ENCODE assay signal across 7 mouse cellular contexts in the genomic region with DNA sequence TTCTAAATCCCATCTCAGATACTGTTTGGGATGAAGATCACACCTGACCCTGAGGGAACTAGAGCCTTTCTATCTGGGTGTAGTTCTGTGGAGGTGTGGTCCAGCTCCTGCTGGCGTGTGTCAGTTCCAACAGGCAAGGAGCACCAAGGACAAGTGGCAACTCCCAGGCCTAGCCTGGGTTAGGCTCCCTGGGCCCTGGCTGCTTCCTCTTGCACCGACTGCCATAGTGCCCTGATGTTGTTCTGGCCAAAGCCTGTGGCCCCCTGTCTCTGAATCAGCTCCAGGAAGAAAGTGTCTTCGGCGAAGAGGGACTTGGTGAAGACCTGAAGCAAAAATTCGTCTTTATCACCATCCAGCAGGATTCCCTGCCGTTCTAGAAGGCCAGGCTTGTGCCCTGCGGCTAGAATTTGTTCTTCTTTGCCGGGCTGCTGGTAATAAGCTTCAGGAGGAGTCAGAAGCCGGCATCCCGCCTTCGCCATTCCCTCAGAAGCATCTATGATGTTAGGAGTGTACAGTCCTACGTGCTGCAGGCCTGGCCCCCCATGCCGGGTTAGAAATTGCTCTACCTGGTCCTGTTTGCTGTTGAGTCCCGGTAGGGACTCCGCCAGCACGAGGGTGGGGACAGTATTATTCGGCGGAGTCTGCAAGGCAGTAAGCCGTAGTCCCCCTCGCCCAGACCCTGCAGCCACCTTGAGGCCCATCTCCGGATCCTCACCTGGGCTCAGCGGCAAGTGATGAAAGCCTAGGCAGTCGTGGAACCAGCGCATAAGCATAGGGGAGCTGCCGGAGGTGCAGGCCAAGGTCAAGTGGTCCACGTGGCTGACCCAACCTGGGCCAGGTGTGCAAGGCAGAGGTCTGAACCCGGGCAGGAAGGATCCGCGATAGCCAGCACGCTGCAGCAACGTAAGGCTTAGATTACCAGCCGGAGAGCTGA. TPM values are rescaled to one million over a fixed set of nuclear protein-coding genes. Genes with fewer than 3 reads are reported as not detected.
DNase-seq lines count a peak whose midpoint lies in the region; TF ChIP-seq lines count a peak whose summit lies in the region.

No protein-coding gene starts in this region.

- H3K9ac ChIP-seq in liver, adult 2 months (ENCODE audit: low read depth, low read length), result peak overlapping the region; percentile 28; the same call in 1 of the 2 replicates

- no peaks in the 10 kb centered on the region for H3K27me3 ChIP-seq in liver, adult 2 months (ENCODE audit: control insufficient read depth, insufficient read depth, low read length)
- H3K27me3 ChIP-seq in limb, embryonic 10.5 days (ENCODE audit: low read depth, poor library complexity, severe bottlenecking), result peaks cover 27% of the 10 kb centered on the region
- H3K27me3 ChIP-seq in small intestine, adult 2 months (ENCODE audit: control insufficient read depth, insufficient read depth, low read length), result no peaks in the 10 kb centered on the region
- peaks cover 2% of the 10 kb centered on the region; the same call in 1 of the 2 replicates for H3K27me3 ChIP-seq in thymus, adult 2 months (ENCODE audit: control insufficient read depth, insufficient read depth, low read length)

- no peaks in the 10 kb centered on the region for H3K9me3 ChIP-seq in limb, embryonic 10.5 days (replicated peaks)

- no peak for TF ChIP-seq POLR2A in liver, adult 2 months (IDR thresholded peaks at IDR 0.05; ENCODE audit: extremely low read depth, insufficient read depth, low read length)
- no peak for TF ChIP-seq POLR2A in embryonic fibroblast, embryonic 13.5 days (IDR thresholded peaks at IDR 0.05; ENCODE audit: low read depth, low read length)
- TF ChIP-seq POLR2A in small intestine, adult 2 months (IDR thresholded peaks at IDR 0.05; ENCODE audit: low read depth, low read length), result no peak
- TF ChIP-seq POLR2A in thymus, adult 2 months (IDR thresholded peaks at IDR 0.05; ENCODE audit: control insufficient read depth, extremely low read depth, insufficient read depth, low read length, poor library complexity), result no peak

- no peak for DNase-seq in liver, adult 2 months (ENCODE audit: extremely low read depth, low read depth, low spot score)
- no peak for DNase-seq in liver
- DNase-seq in limb, embryonic 10.5 days (ENCODE audit: low spot score), result peak; percentile 36
- DNase-seq in thymus, adult 2 months, result no peak
- no peak for DNase-seq in natural killer cell, adult 2 months (ENCODE audit: low spot score in 2 of 2)

- H3K4me1 ChIP-seq in liver, adult 2 months (ENCODE audit: control insufficient read depth, insufficient read depth, low read length), result peaks cover 4% of the 10 kb centered on the region
- H3K4me1 ChIP-seq in embryonic fibroblast, embryonic 13.5 days (ENCODE audit: control insufficient read depth, insufficient read depth, low read length), result no peaks in the 10 kb centered on the region; the same call in 1 of the 2 replicates
- H3K4me1 ChIP-seq in limb, embryonic 10.5 days, result peaks cover 29% of the 10 kb centered on the region
- peaks cover 24% of the 10 kb centered on the region for H3K4me1 ChIP-seq in small intestine, adult 2 months (ENCODE audit: control insufficient read depth, insufficient read depth, insufficient read length, low read length)
- peaks cover 20% of the 10 kb centered on the region for H3K4me1 ChIP-seq in thymus, adult 2 months (replicated peaks; ENCODE audit: control insufficient read depth, insufficient read depth, low read length)

- no peaks in the 10 kb centered on the region for H3K36me3 ChIP-seq in liver, adult 2 months (ENCODE audit: control insufficient read depth, insufficient read depth, low read length)
- H3K36me3 ChIP-seq in limb, embryonic 10.5 days, result peaks cover 35% of the 10 kb centered on the region
- no peaks in the 10 kb centered on the region for H3K36me3 ChIP-seq in small intestine, adult 2 months (ENCODE audit: control insufficient read depth, insufficient read depth, low read length)
- H3K36me3 ChIP-seq in thymus, adult 2 months (ENCODE audit: control insufficient read depth, insufficient read depth, low read length), result peaks cover 3% of the 10 kb centered on the region; the same call in 1 of the 2 replicates

- WGBS in liver, adult 2 months, result 50% methylated on average over 32 of the region's 32 CpGs
- 21% methylated on average over 32 of the region's 32 CpGs for WGBS in limb, embryonic 10.5 days
- WGBS in small intestine, adult 2 months, result 45% methylated on average over 32 of the region's 32 CpGs
- WGBS in thymus, adult 2 months, result 59% methylated on average over 32 of the region's 32 CpGs

- TF ChIP-seq CTCF in liver, adult 2 months (IDR thresholded peaks at IDR 0.05; ENCODE audit: low read depth, low read length), result no peak
- TF ChIP-seq CTCF in embryonic fibroblast, embryonic 13.5 days (IDR thresholded peaks at IDR 0.05; ENCODE audit: borderline replicate concordance, insufficient read depth, low read length), result no peak
- TF ChIP-seq CTCF in small intestine, adult 2 months (IDR thresholded peaks at IDR 0.05; ENCODE audit: extremely low read depth, insufficient read length, insufficient replicate concordance, low read depth, low read length), result no peak
- TF ChIP-seq CTCF in thymus, adult 2 months (IDR thresholded peaks at IDR 0.05; ENCODE audit: borderline replicate concordance, control insufficient read depth, extremely low read depth, insufficient read depth, low read length, poor library complexity), result no peak

- no peak overlapping the region for H3K27ac ChIP-seq in liver, adult 2 months (replicated peaks; ENCODE audit: insufficient read depth, low read depth, low read length)
- H3K27ac ChIP-seq in embryonic fibroblast, embryonic 13.5 days (ENCODE audit: insufficient read depth, low read length), result no peak overlapping the region
- peak overlapping the region; percentile 78; the same call in 1 of the 2 replicates for H3K27ac ChIP-seq in limb, embryonic 10.5 days
- H3K27ac ChIP-seq in small intestine, adult 2 months (ENCODE audit: insufficient read depth, low read depth, low read length), result no peak overlapping the region
- H3K27ac ChIP-seq in thymus, adult 2 months (ENCODE audit: control insufficient read depth, insufficient read depth, low read length), result no peak overlapping the region

- peak overlapping the region; percentile 54; the same call in 1 of the 2 replicates for H3K4me3 ChIP-seq in liver, adult 2 months (ENCODE audit: insufficient read depth, low read depth, low read length)
- H3K4me3 ChIP-seq in embryonic fibroblast, embryonic 13.5 days (ENCODE audit: insufficient read depth, low read length), result peak overlapping the region; percentile 55
- H3K4me3 ChIP-seq in limb, embryonic 10.5 days, result peak overlapping the region; percentile 59
- H3K4me3 ChIP-seq in small intestine, adult 2 months (ENCODE audit: low read depth, low read length), result peak overlapping the region; percentile 70
- no peak overlapping the region for H3K4me3 ChIP-seq in thymus, adult 2 months (ENCODE audit: control insufficient read depth, insufficient read depth, low read length)

- no peaks in the 10 kb centered on the region for H3K79me2 ChIP-seq in liver, adult 2 months (ENCODE audit: control insufficient read depth, insufficient read depth, low read length)

RNA-seq across cellular contexts. Expression of gene Hpdl, which starts 1.3 kb away (rescaled TPM):
- total RNA-seq in liver, adult 2 months (2014; rRNA removed), result 0.18 TPM in 1 of 2 replicates, not detected in the other
- polyA plus RNA-seq in liver, adult 2 months (2012; rRNA removed), result 0.11 and 0.15 TPM in 2 replicates
- polyA plus RNA-seq in embryonic fibroblast, embryonic 13.5 days (2011; ENCODE audit: insufficient read length, low read depth, missing spikeins), result 0.39 TPM in 1 of 2 replicates, not detected in the other
- polyA plus RNA-seq in limb, embryonic 10.5 days (2016; fragmentation: Nextera tagmentation; extraction: Ambion mirVana), result 2.2 TPM in 2 replicates
- polyA plus RNA-seq in small intestine, adult 2 months (2012; rRNA removed), result 4.3 and 7.3 TPM in 2 replicates
- polyA plus RNA-seq in thymus, adult 2 months (2012; rRNA removed), result 0.58 and 0.73 TPM in 2 replicates

RNA-seq across cellular contexts. Expression of gene Mutyh, which starts 12.7 kb away (rescaled TPM):
- total RNA-seq in liver, adult 2 months (2014; rRNA removed), result 0.28 and 1.5 TPM in 2 replicates
- 0.29 and 1.2 TPM in 2 replicates for polyA plus RNA-seq in liver, adult 2 months (2012; rRNA removed)
- 4.7 and 9.2 TPM in 2 replicates for polyA plus RNA-seq in embryonic fibroblast, embryonic 13.5 days (2011; ENCODE audit: insufficient read length, low read depth, missing spikeins)
- polyA plus RNA-seq in limb, embryonic 10.5 days (2016; fragmentation: Nextera tagmentation; extraction: Ambion mirVana), result 33.0 and 33.5 TPM in 2 replicates
- 2.2 and 3.4 TPM in 2 replicates for polyA plus RNA-seq in small intestine, adult 2 months (2012; rRNA removed)
- polyA plus RNA-seq in thymus, adult 2 months (2012; rRNA removed), result 31.6 and 32.0 TPM in 2 replicates

RNA-seq across cellular contexts. Expression of gene Toe1, which starts 12.8 kb away (rescaled TPM):
- 11.4 and 11.7 TPM in 2 replicates for total RNA-seq in liver, adult 2 months (2014; rRNA removed)
- 8.1 and 10.9 TPM in 2 replicates for polyA plus RNA-seq in liver, adult 2 months (2012; rRNA removed)
- 18.4 and 18.6 TPM in 2 replicates for polyA plus RNA-seq in embryonic fibroblast, embryonic 13.5 days (2011; ENCODE audit: insufficient read length, low read depth, missing spikeins)
- 40.8 and 42.3 TPM in 2 replicates for polyA plus RNA-seq in limb, embryonic 10.5 days (2016; fragmentation: Nextera tagmentation; extraction: Ambion mirVana)
- 8.5 and 11.6 TPM in 2 replicates for polyA plus RNA-seq in small intestine, adult 2 months (2012; rRNA removed)
- polyA plus RNA-seq in thymus, adult 2 months (2012; rRNA removed), result 42.8 and 44.8 TPM in 2 replicates

RNA-seq across cellular contexts. Expression of gene Zswim5, which starts 56.9 kb away (rescaled TPM):
- 0.65 and 0.87 TPM in 2 replicates for total RNA-seq in liver, adult 2 months (2014; rRNA removed)
- 1.1 and 1.2 TPM in 2 replicates for polyA plus RNA-seq in liver, adult 2 months (2012; rRNA removed)
- not detected in 2 replicates for polyA plus RNA-seq in embryonic fibroblast, embryonic 13.5 days (2011; ENCODE audit: insufficient read length, low read depth, missing spikeins)
- polyA plus RNA-seq in limb, embryonic 10.5 days (2016; fragmentation: Nextera tagmentation; extraction: Ambion mirVana), result 0.59 and 0.68 TPM in 2 replicates
- 8.1 and 14.7 TPM in 2 replicates for polyA plus RNA-seq in small intestine, adult 2 months (2012; rRNA removed)
- 0.20 and 0.22 TPM in 2 replicates for polyA plus RNA-seq in thymus, adult 2 months (2012; rRNA removed)
